Mouse (Mus musculus) mesoderm, embryonic 11.5 days (tissue): Measurements from ENCODE around the gene Agap1.

ENCODE experiments used
- DNase-seq: peaks from one replicate; pipeline ENCODE4 v3.0.0-alpha.2; 2012; ENCODE audit warnings: low read depth, low spot score

Gene Agap1

DNA sequence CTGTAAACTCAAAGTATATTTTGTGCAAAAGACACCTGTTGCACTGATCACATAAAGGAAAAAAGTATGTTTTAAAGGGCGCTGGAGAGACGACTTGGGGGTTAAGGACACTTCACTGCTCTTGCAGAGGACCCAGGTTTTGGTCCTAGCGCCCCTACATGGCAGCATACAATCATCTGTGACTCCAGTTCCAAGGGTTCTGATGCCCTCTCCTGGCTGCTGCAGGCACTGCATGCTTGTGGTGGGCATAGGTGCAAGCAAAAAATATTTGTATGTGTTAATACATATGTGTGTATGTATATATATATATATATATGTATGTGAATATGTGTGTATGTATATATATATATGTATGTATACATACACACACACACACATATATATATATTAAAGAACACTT is 298.1 kb downstream of the Agap1 start:
- DNase-seq: no peak

DNA sequence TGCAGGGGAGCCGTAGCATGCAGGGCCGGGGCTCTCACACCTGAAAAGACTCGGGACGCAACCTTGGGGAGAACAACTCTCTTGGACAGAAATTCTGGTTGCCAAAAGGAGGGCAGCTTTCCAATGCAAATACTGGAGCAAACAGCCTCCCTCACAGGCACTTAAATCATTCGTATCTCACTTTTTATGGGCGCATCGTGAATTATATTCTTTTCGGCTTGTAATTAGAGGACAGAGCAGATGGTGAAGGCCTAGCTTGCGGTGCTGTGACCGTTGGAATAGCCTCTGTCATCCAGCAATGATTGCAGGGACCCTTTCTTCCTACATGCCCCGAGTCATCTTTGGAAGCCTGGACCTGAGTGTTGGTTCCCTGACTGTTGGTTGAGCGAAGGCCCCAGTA is 300.8 kb downstream of the Agap1 start:
- peak; percentile 54 for DNase-seq

DNA sequence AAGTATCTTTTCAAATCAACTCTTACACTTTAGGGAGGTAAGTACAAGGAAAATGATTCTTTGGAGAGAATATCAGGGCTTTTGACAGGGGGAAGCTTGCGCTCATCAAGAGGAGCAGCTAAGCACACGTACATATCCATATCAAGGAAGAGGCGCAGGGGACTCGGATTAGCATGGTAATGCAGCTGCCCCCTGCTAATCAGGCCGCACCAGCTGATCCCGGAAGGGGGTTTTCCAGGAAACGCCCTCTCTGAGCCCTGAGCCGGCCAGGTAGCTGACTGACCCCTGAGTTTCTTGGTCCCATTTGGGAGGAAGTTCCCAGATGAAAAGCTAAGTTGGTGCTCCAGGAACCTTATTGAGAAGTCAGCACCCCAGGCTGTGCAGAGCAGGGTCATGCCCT is 301.8 kb downstream of the Agap1 start:
- no peak for DNase-seq

DNA sequence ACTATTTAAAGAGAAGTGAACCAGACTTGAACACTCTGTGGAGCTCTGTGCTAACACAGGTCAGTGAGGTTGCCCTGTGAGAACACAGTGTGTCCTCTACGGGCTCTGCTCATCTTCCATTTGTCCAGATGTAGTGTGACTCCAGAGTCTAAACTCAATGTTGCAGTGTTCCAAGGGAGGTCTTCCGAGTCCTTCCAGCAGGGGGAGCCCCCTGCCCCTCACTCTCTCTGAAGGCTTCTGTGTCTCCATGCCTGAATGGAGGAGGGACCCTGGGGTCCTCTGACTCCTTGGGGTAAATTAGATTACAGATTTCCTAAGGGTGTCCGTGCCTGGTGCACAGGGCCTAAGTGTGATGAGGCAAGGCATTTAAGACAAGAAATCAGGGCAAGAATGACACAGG is 302.9 kb downstream of the Agap1 start:
- DNase-seq: no peak

DNA sequence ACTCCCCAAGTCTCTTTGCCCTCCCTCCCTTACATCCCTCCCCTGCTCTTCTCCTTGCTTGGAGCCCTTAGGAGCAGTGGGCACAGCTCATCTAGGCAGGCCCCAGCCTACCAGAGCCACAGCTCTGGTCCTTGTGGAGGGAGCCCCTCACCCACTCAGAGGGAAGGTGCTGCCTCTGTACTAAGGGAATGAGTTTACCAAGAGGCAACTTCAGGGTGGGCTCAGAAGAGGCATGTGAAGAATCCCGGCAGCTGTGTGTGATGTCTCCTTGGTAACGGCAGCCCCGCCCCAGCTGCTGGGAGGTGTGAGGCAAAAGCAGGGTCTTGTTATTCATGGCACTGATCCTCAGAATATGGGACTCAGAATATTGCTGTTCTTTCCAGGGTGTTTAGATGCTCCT is 309.3 kb downstream of the Agap1 start:
- DNase-seq: peak; percentile 79

DNA sequence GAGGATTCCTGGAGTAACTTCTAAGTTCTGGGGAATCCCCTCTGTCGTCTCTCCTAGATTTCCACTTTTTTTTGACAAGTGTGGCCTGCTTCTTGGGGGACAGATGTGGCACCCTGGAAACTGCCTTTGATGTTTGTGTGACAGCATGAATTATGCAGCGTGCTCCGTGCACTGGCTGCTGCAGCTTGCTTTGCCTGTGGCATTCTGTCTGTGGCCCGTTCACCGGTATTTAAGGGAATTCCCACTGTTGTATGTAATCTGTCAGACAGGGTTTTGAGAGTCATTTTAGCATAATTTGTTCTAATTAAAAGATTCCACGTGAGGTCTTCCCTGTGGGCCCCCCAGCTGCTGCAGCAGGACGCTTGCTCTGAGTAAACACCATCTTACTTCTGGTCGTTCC is 312.3 kb downstream of the Agap1 start:
- no peak for DNase-seq

DNA sequence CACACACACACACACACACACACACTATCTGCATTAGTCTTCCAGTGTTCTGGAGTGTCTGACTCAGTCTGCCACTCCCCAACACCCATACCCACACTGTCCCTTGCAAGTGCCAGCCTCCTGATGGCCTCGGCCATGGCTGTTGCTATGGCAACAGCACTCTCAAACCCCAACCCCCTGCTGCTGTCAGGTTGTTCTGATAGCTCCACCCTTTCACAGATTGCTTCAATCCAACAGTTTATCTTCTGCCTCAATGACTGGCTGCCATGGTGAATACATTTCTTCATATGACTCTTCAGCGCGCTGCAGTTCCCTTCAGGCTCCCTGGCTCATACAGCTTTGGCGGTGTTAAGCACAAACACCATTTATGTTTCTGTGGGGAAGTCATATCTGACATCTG is 315.0 kb downstream of the Agap1 start:
- peak; percentile 49 for DNase-seq

DNA sequence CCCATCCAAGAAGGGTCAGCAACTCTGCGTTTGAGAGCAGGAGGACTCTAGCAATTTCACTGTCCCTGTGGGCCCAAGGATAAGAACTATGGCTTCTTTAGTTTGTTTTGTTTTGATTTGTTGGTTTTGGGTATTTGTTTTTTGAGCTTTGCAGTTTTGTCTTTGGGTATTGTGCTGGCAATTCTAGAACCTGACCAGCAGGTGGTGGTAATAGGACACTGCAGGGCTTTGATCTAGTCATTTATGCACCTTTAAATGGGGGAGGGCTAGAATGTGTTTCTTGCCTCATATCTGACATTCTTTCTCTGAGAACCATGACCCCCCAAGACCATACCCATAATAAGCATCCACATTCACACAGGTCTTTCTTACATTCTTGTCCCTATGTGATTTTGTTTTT is 315.7 kb downstream of the Agap1 start:
- DNase-seq: no peak

DNA sequence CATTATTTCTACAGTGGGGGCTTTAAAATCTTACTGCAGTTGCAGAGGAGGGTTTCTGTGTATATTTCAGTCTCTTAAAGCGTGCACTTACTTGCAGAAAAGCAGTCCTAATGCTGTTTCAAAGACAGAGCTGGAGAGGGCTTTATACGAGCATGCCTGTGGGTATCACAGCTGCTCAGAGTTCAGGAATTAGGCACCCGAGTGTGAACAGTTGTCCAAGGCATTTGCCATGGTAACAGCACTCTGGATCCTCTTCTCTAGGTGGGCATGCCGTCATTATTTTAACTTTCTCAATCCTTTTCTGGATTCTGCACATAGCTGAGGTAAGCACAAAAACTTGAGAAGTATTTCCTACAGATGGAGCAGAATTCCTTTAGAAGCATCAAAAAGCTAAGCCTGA is 321.1 kb downstream of the Agap1 start:
- no peak for DNase-seq

DNA sequence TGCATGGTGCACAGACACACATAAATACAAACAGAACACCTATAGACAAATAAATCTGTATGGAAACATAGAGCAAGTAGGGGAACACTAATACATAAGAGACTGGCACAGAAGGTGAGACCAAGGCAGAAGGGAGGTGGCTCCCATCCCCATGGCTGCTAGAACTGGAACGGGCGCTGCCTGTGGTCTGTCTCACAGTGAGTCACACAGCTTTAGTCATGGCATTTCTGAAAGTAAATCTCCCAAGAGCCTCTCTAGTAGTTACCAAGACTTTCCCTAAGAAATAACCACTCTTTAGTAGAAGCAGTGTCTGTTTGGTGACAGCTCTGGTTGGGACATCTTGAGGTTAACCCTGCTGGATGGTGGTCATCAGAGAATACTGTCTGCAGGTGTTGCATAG is 326.1 kb downstream of the Agap1 start:
- DNase-seq: no peak

DNA sequence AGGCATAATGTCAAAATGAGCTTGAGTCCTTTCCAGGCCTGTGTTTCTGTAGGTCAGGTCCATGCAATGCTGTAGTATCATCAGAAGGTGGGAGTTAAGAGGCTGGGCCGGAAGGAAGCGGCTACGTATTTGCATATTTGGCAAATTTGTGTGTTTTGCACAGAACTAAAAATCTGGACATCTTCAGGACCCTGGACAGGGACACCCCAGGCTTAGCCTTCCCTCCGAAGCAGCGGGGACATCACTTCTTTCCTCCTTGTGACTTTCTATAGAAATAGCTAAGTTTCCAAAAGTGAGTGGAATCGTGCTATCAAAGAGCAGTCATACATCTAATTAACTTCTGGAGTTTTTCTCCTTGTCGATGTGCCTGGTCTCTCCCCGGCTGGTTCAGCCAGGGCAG is 327.3 kb downstream of the Agap1 start:
- DNase-seq: peak; percentile 65

DNA sequence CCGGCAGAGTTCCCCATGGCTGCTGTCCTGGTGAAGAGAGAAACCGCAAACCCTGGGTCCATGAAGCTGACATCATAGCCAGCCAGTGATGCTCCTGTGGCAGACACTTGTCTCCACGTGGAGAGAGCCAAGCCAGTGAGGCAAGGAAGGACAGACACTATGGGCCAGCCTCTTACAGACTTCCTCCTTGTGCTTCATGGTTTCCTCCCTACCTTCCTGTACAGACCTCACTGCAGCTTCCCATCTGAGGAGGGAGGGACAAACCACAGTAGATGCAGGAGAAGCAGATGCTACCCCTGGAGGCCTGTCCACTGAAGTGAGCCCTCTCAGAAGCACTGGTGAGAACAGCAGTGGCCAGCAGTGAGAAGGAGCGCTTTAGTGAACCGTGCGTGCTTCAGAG is 332.2 kb downstream of the Agap1 start:
- no peak for DNase-seq

DNA sequence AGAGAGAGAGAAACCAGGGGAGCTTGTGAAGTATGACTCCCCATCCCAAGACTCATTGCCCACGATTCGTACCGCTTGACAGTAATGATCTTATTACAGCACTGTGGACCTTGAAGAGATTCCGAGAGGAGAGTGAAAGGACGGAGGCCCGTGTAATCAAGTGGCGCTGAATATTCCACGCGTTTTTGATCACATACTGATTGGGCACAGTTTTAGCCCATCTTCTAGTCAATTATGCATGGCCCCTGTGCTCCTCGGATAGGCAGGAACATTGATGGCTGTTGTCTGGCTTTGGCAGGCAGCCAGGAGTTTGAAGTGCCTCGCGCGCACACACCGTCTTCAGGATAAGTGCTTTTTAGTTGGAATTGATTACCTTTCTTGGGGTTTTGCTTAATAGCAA is 344.1 kb downstream of the Agap1 start:
- no peak for DNase-seq

DNA sequence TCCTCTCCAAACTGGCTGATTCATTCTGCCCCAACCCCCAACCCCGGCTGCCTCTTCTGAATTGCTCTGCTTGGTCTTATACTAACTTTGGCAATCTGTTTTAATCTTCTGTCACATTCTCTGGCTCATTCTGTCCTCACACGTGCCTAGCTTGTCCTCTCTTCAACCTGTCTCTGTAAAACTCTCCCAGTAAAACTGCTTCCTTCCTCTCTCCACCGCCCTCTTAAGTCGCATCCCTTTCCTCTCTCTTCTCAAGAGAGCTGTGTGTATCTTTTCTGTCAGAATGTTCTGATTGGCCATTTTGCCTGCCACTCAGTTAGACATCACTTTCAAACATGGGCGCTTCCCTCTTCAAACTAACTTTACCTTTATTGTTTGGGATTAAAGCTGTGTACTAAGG is 346.9 kb downstream of the Agap1 start:
- DNase-seq: no peak

DNA sequence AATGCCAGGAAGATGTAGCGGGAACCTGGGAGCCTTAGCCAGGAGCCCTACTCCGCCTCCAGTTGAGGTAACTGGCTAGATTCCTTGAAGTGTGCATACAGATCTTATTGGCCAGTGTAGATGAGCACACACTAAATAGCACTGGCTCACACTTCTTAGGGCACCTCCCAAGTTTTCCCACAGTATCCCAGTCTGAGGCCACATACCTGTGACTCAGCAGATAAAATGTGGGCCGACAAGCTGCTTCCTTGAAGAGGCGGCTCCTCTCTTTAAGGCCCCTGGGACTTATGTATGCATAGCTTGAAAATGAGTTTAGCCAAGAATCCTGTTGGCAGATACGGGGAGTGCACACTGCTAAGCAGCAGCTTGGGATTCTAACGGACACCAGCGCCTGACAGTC is 350.4 kb downstream of the Agap1 start:
- DNase-seq: no peak

DNA sequence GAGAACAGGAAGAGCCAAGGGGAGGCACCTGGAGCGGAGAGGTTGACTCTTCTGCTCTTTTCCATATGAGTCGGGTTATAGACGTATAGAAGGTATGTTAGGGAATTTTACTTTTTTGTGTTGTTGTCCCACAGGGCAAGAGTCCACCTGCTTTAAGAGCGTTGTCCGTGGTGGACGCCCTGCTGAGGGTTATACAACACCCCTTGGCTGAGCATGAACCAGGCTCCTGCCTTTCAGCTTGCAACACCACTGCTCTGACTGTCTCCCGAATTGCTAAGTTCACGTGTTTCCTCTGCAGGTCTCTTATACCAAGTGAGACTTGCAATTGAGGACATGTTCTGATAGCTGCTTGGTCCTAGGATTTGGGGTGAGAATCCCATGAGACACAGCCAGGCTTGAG is 358.2 kb downstream of the Agap1 start:
- DNase-seq: no peak

DNA sequence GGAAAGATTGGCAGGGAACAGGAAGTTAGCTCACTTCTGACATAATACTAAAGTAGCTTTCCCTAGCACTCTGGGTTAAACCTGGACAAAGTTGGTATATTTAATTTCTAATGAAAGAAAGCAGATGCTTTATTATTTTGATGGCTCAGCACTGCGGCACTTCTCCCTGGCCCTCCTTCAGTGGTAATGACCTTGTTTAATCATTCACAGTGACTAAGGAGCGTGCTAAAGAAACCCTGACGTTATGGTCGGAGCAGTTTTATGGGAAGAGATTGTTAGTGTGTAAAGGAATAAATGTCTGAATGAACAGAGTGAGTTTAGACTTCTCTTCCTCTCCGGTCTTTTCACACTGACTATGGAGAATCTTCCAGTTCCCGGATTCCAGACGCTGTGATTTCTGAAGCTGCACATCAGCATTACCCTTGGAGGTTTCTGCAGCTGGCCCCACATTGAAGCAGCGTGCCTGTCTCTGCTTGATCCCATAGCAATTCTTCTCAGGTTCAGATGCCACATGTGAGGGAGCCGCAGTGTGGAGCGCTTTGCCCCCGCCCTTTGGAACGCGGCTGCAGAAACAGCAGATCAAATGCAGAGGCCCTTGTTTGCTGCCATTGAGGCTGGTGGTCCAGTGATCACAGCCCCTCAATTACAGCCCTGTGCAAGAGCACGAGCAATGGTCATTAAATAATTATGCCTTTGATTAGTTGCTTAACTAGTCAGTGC is 362.0 kb downstream of the Agap1 start:
- peak; percentile 69 for DNase-seq

DNA sequence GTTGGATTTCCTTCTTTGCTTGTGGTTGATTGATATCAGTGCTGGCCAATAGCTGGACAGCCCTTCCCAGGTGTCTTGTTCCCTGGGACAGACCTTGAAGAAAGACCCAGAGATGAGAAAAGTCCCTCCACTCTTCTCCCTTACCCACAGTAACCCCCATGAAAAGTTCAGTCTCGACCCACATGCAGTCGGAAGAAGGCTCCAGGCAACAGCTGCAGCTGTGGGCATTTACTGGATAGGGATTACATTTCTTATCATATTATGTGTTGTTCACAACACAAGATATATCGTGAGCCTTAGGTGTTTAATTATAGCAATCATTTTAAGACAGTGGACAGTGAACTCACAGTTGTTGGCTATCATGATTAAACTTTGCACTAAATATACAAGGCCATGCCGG is 367.2 kb downstream of the Agap1 start:
- no peak for DNase-seq

DNA sequence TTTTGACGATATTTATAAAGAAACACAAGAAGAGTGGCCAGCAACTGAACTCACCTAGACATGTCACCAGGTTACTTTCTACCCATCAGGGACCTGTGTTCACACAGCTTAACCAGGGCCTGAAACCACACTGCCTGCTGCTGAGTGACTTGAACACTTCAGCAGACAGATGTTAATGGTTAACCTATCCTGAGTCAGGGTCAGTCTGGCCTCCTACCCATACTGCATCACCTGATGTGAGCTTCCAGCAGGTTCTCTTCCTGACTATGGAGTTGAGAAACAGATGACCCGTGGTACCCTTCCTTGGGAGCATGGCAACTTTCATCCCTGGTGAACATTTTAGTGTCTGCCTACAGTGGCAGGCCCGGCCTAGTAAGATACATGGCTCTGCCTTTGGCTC is 367.8 kb downstream of the Agap1 start:
- no peak for DNase-seq

DNA sequence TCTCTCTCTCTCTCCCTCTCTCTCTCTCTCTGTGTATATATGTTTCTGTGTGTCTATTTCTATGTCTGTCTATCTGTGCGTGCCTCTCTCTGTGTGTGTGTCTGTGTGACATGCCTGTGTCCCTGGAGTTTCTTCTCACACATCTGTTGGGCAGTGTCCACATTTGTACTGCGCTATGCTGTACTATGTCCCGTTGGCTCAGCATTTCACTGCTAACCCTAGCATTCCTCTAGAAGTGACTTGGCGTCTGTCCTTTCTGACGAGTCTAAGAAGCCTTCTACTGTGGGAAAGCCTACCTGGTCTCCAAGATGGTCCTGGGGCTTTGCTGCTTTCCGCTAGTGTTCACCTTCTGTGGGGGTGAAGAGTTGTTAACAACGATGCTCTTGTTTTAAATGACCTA is 368.4 kb downstream of the Agap1 start:
- DNase-seq: no peak

DNA sequence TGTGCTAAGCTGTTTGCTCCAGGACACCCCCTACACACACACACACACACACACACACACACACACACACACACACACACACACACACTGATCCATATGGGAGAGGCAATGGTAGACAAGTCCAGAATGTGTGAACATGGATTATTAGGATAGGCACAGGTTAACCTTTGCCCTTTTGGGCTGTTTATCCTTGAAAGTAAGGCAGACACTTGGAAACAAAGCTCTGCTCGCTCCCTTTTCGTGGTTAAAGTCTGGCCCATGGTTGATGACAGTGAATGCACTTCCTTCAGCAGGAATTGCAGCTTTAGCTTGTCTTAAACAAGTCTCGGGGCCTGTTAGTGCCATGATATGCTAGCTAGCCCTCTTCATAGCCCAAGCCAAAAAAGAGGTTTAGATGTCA is 372.4 kb downstream of the Agap1 start:
- DNase-seq: no peak

DNA sequence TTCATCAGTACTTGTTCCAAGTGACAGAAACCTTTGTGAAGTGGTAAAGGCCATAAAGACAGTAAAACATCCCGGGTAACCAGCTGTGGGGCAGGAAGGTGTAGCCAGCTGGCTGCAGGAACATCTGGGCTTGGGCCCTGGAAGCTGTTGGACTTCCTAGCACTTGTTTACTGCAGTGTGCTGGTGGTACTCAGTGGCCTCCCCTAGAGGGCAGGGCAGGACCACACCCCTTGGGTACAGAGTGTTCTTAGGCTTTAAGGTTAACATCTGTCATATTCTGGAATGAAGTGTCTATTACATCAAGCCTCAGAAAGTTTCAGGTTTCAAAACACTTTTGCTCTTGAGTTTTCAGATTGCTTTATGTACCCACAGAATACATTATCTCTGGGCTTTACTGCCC is 376.5 kb downstream of the Agap1 start:
- no peak for DNase-seq

DNA sequence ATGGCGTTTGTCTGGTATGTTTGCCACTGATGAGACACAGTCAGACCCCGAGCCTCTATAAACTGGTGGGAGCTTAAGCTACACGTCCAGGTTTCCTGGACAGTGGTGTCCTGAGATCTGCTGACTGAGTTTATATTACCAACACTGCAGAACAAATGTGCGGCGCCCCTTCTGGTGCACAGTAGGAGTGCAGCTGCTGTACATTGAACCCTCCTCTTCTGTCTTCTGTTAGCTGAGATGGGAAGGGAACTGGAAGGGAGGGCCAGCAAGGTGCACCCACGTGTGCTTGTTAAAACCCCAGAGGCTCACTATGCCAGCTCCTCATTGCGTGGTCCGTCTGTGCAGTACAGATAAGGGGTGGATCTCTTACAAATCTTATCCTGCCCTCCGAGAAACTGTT is 389.5 kb downstream of the Agap1 start:
- DNase-seq: no peak

DNA sequence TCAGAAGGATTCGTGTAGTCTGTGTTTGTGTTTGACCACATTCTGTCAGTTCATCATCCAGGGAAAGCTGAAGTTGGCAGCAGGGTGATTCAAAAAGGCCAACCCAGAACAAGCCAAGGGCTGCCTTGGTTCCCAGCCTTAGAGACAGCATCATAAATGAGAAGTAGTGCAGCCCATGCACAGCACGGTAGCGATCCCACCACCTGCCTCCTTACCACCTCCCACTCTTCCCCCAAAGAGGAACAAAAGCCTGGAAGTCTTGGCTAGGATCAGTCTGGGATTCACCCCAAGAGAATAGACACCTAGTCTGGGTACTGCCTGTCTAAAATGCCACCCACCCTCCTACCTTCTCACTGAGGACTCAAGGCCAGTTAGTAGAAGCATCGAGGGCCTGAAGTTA is 390.9 kb downstream of the Agap1 start:
- DNase-seq: no peak
